Mouse (Mus musculus) heart, adult 2 months (tissue): ENCODE measurements at regions not wholly inside any gene's neighbourhood (a gene's known extent, or its start where the extent isn't known, plus 50 kb on each side); places are given as distances from the start of the nearest gene placed in this dataset.

Experiments used
- DNase-seq, 2 experiments: peaks; one replicate each; pipeline ENCODE4 v3.0.0; 2021
- H3K27ac ChIP-seq: fragments of 200-600 bp; 2 replicates; pipeline ENCODE4 v1.8.1; 2022
- H3K27me3 ChIP-seq: fragments of 200-500 bp; 2 replicates; pipeline ENCODE4 v1.6.1; 2012; ENCODE audit warnings: mild to moderate bottlenecking, low read length, inconsistent platforms, mixed read lengths; ENCODE audit not compliant: control insufficient read depth, insufficient read depth
- H3K36me3 ChIP-seq: fragments of 200-500 bp; 2 replicates; pipeline ENCODE4 v1.6.1; 2012; ENCODE audit warnings: low read length, inconsistent platforms; ENCODE audit not compliant: control insufficient read depth, insufficient read depth
- H3K4me1 ChIP-seq: fragments of 200-500 bp; 2 replicates; pipeline ENCODE4 v1.6.1; 2011; ENCODE audit warnings: low read length; ENCODE audit not compliant: control insufficient read depth, insufficient read depth
- H3K4me3 ChIP-seq: fragments of 200-600 bp; 2 replicates; pipeline ENCODE4 v1.8.1; 2022
- H3K79me2 ChIP-seq: fragments of 200-500 bp; replicated peaks from 2 replicates; pipeline ENCODE4 v1.6.1; 2012; ENCODE audit warnings: mild to moderate bottlenecking, inconsistent platforms, low read length, moderate library complexity, mixed read lengths; ENCODE audit not compliant: control insufficient read depth, insufficient read depth
- H3K9ac ChIP-seq: fragments of 200-500 bp; 2 replicates; pipeline ENCODE4 v1.6.1; 2012; ENCODE audit warnings: low read depth, mild to moderate bottlenecking, control low read depth, inconsistent platforms, low read length, mixed read lengths
- CTCF ChIP-seq: fragments of 200-600 bp; IDR thresholded peaks from 2 replicates; pipeline ENCODE4 v1.8.1; 2022; ENCODE audit warnings: antibody characterized with exemption, mild to moderate bottlenecking, moderate library complexity
- EP300 ChIP-seq: fragments of 200-500 bp; IDR thresholded peaks from 2 replicates; pipeline ENCODE4 v1.6.1; 2011; ENCODE audit warnings: low read depth, low read length, control low read depth; ENCODE audit not compliant: insufficient read depth
- POLR2A ChIP-seq: fragments of 200-500 bp; IDR thresholded peaks from 2 replicates; pipeline ENCODE4 v1.6.1; 2011; ENCODE audit warnings: mild to moderate bottlenecking, low read depth, low read length, control low read depth; ENCODE audit not compliant: insufficient read depth
- WGBS: fragments of 180-500 bp; shearing (Covaris S2); methylation state at CpG from one replicate; pipeline ENCODE4 v1.1.7; 2018; 5-methylcytosine and 5-hydroxymethylcytosine counted together
- intact Hi-C: fragments of 180-260 bp; cut with DNase I; formaldehyde crosslinking; loops from one replicate; pipeline ENCODE4 v1.15.1; 2025

GRCm38 (mm10) chr12:16270876-16271275 is 339.9 kb downstream of the Lpin1 start:
- intact Hi-C loops = no loop called here
- Histone ChIP-seq H3K4me1 (no peaks in the 10 kb centered on the region; the same call in 1 of the 2 replicates), H3K9ac (no peak overlapping the region), H3K79me2 (no peaks in the 10 kb centered on the region), H3K4me3 (no peak overlapping the region; the same call in 1 of the 2 replicates), H3K27me3 (no peaks in the 10 kb centered on the region), H3K36me3 (no peaks in the 10 kb centered on the region), H3K27ac (peak overlapping the region; percentile 29)
- TF ChIP-seq EP300 (no peak), CTCF (no peak), POLR2A (no peak)
- DNase-seq = peak; percentile 29 to 43
- 61% methylated on average over 7 of the region's 7 CpGs for WGBS

GRCm38 (mm10) chr12:16269706-16270105 is 341.1 kb downstream of the Lpin1 start:
- no peak overlapping the region for H3K27ac ChIP-seq
- DNase-seq = no peak
- intact Hi-C loops = no loop called here
- TF ChIP-seq EP300 (no peak), CTCF (no peak), POLR2A (no peak)
- no peaks in the 10 kb centered on the region for H3K79me2 ChIP-seq
- WGBS = 55% methylated on average over 4 of the region's 4 CpGs
- no peaks in the 10 kb centered on the region; the same call in 1 of the 2 replicates for H3K4me1 ChIP-seq
- no peaks in the 10 kb centered on the region for H3K36me3 ChIP-seq
- H3K4me3 ChIP-seq = no peak overlapping the region
- H3K27me3 ChIP-seq = no peaks in the 10 kb centered on the region
- H3K9ac ChIP-seq = no peak overlapping the region

- intact Hi-C loops = no loop called here
- no peaks in the 10 kb centered on the region; the same call in 1 of the 2 replicates for H3K4me1 ChIP-seq
Observed at GRCm38 (mm10) chr12:16268621-16269165, 342.1 kb downstream of the Lpin1 start.

GRCm38 (mm10) chr12:16261465-16261864 is 349.3 kb downstream of the Lpin1 start:
- no peak for DNase-seq
- Histone ChIP-seq H3K36me3 (no peaks in the 10 kb centered on the region), H3K27me3 (no peaks in the 10 kb centered on the region), H3K4me1 (no peaks in the 10 kb centered on the region), H3K79me2 (no peaks in the 10 kb centered on the region), H3K9ac (no peak overlapping the region), H3K27ac (no peak overlapping the region), H3K4me3 (no peak overlapping the region)
- 80% methylated on average over 4 of the region's 4 CpGs for WGBS
- no peak for TF ChIP-seq CTCF
- no peak for TF ChIP-seq EP300
- TF ChIP-seq POLR2A = no peak
- intact Hi-C loops = no loop called here

More at GRCm38 (mm10) chr12:16268621-16269165, 342.1 kb downstream of the Lpin1 start:
- DNase-seq = peak in 1 of 2 experiments; percentile 7
- WGBS = 41% methylated on average over 8 of the region's 8 CpGs
- TF ChIP-seq EP300 (no peak), CTCF (no peak), POLR2A (no peak)
- Histone ChIP-seq H3K4me3 (no peak overlapping the region), H3K79me2 (no peaks in the 10 kb centered on the region), H3K36me3 (no peaks in the 10 kb centered on the region), H3K27ac (no peak overlapping the region), H3K9ac (no peak overlapping the region), H3K27me3 (no peaks in the 10 kb centered on the region)

GRCm38 (mm10) chr12:16260981-16261380 is 349.8 kb downstream of the Lpin1 start:
- H3K4me3 ChIP-seq = no peak overlapping the region
- no peaks in the 10 kb centered on the region for H3K4me1 ChIP-seq
- no peak for DNase-seq
- H3K27me3 ChIP-seq = no peaks in the 10 kb centered on the region
- intact Hi-C loops = no loop called here
- H3K79me2 ChIP-seq = no peaks in the 10 kb centered on the region
- H3K9ac ChIP-seq = no peak overlapping the region
- 57% methylated on average over 8 of the region's 8 CpGs for WGBS
- no peaks in the 10 kb centered on the region for H3K36me3 ChIP-seq
- H3K27ac ChIP-seq = no peak overlapping the region
- TF ChIP-seq POLR2A (no peak), EP300 (no peak), CTCF (no peak)

GRCm38 (mm10) chr12:16260501-16260900 is 350.3 kb downstream of the Lpin1 start:
- Histone ChIP-seq H3K27ac (no peak overlapping the region), H3K36me3 (no peaks in the 10 kb centered on the region), H3K27me3 (no peaks in the 10 kb centered on the region), H3K4me3 (no peak overlapping the region), H3K9ac (no peak overlapping the region), H3K79me2 (no peaks in the 10 kb centered on the region), H3K4me1 (no peaks in the 10 kb centered on the region)
- TF ChIP-seq POLR2A (no peak), EP300 (no peak), CTCF (no peak)
- DNase-seq = no peak
- WGBS = 78% methylated on average over 2 of the region's 2 CpGs
- intact Hi-C loops = no loop called here
